Mouse (Mus musculus): ENCODE data around the gene Pcca. TPM values are rescaled to one million over a fixed set of nuclear protein-coding genes. Genes with fewer than 3 reads are reported as not detected.

Pcca gene
- polyA plus RNA-seq, 1 experiment: 10.3 TPM

- H3K79me3 ChIP-seq (ENCODE audit: low read depth): no peaks in the 10 kb centered on the region
- no peaks in the 10 kb centered on the region for H3K79me2 ChIP-seq (ENCODE audit: control insufficient read depth, insufficient read depth)
- H3K4me3 ChIP-seq (ENCODE audit: insufficient read depth, poor library complexity, severe bottlenecking): no peak overlapping the region
- H3K36me3 ChIP-seq (ENCODE audit: control insufficient read depth, insufficient read depth): no peaks in the 10 kb centered on the region
- TF ChIP-seq CTCF (IDR thresholded peaks at IDR 0.05; ENCODE audit: control insufficient read depth, insufficient read depth, insufficient read length) (no peak), MYOD1 (IDR thresholded peaks at IDR 0.05; ENCODE audit: control insufficient read depth, insufficient read length, low read depth) (no peak), FOSL1 (IDR thresholded peaks at IDR 0.05; ENCODE audit: insufficient read depth, low read length, poor library complexity, severe bottlenecking) (no peak), MYOG (IDR thresholded peaks at IDR 0.05; ENCODE audit: control insufficient read depth, extremely low read depth, insufficient read length) (no peak), CEBPB (IDR thresholded peaks at IDR 0.05; ENCODE audit: low read depth) (no peak), MAX (IDR thresholded peaks at IDR 0.05) (no peak), USF1 (IDR thresholded peaks at IDR 0.05; ENCODE audit: low read depth) (no peak)
- no peaks in the 10 kb centered on the region for H3K27me3 ChIP-seq (ENCODE audit: control insufficient read depth, insufficient read depth, insufficient read length)
- H3ac ChIP-seq (ENCODE audit: control insufficient read depth, insufficient read length, low read depth): no peak overlapping the region
Observed at GRCm38 (mm10) chr14:122597534-122597933, 63.4 kb downstream of the Pcca start.

- H3K27me3 ChIP-seq (ENCODE audit: control insufficient read depth, insufficient read depth, insufficient read length): no peaks in the 10 kb centered on the region
- H3K79me2 ChIP-seq (ENCODE audit: control insufficient read depth, insufficient read depth): no peaks in the 10 kb centered on the region
- no peaks in the 10 kb centered on the region for H3K36me3 ChIP-seq (ENCODE audit: control insufficient read depth, insufficient read depth)
- H3K4me3 ChIP-seq (ENCODE audit: insufficient read depth, poor library complexity, severe bottlenecking): no peak overlapping the region
- TF ChIP-seq MAX (IDR thresholded peaks at IDR 0.05) (no peak), USF1 (IDR thresholded peaks at IDR 0.05; ENCODE audit: low read depth) (no peak), FOSL1 (IDR thresholded peaks at IDR 0.05; ENCODE audit: insufficient read depth, low read length, poor library complexity, severe bottlenecking) (no peak)
- H3ac ChIP-seq (ENCODE audit: control insufficient read depth, insufficient read length, low read depth): no peak overlapping the region
- no peaks in the 10 kb centered on the region for H3K79me3 ChIP-seq (ENCODE audit: low read depth)
Observed at GRCm38 (mm10) chr14:122598802-122599201, 64.7 kb downstream of the Pcca start.

- TF ChIP-seq MYOD1 (IDR thresholded peaks at IDR 0.05; ENCODE audit: control insufficient read depth, insufficient read length, low read depth): no peak
- TF ChIP-seq CEBPB (IDR thresholded peaks at IDR 0.05; ENCODE audit: low read depth): no peak
- H3K79me3 ChIP-seq (ENCODE audit: low read depth): no peaks in the 10 kb centered on the region
- H3K27me3 ChIP-seq (ENCODE audit: control insufficient read depth, insufficient read depth, insufficient read length): no peaks in the 10 kb centered on the region
- no peak overlapping the region for H3ac ChIP-seq (ENCODE audit: control insufficient read depth, insufficient read length, low read depth)
- no peaks in the 10 kb centered on the region for H3K36me3 ChIP-seq (ENCODE audit: control insufficient read depth, insufficient read depth)
- H3K79me2 ChIP-seq (ENCODE audit: control insufficient read depth, insufficient read depth): no peaks in the 10 kb centered on the region
- no peak overlapping the region for H3K4me3 ChIP-seq (ENCODE audit: insufficient read depth, poor library complexity, severe bottlenecking)
Observed at GRCm38 (mm10) chr14:122599839-122600238, 65.7 kb downstream of the Pcca start.

GRCm38 (mm10) chr14:122602701-122603100 lies 68.6 kb downstream of the Pcca start:
- Histone ChIP-seq H3K79me3 (ENCODE audit: low read depth) (no peaks in the 10 kb centered on the region), H3K36me3 (ENCODE audit: control insufficient read depth, insufficient read depth) (no peaks in the 10 kb centered on the region), H3K27me3 (ENCODE audit: control insufficient read depth, insufficient read depth, insufficient read length) (no peaks in the 10 kb centered on the region), H3ac (ENCODE audit: control insufficient read depth, insufficient read length, low read depth) (no peak overlapping the region), H3K79me2 (ENCODE audit: control insufficient read depth, insufficient read depth) (no peaks in the 10 kb centered on the region), H3K4me3 (ENCODE audit: insufficient read depth, poor library complexity, severe bottlenecking) (no peak overlapping the region)
- TF ChIP-seq FOSL1 (IDR thresholded peaks at IDR 0.05; ENCODE audit: insufficient read depth, low read length, poor library complexity, severe bottlenecking) (no peak), CEBPB (IDR thresholded peaks at IDR 0.05; ENCODE audit: low read depth) (no peak), MYOG (IDR thresholded peaks at IDR 0.05; ENCODE audit: control insufficient read depth, extremely low read depth, insufficient read length) (no peak)

- no peaks in the 10 kb centered on the region for H3K79me3 ChIP-seq (ENCODE audit: low read depth)
- no peak overlapping the region for H3ac ChIP-seq (ENCODE audit: control insufficient read depth, insufficient read length, low read depth)
- no peaks in the 10 kb centered on the region for H3K36me3 ChIP-seq (ENCODE audit: control insufficient read depth, insufficient read depth)
- H3K79me2 ChIP-seq (ENCODE audit: control insufficient read depth, insufficient read depth): no peaks in the 10 kb centered on the region
- H3K27me3 ChIP-seq (ENCODE audit: control insufficient read depth, insufficient read depth, insufficient read length): no peaks in the 10 kb centered on the region
- TF ChIP-seq MYOD1 (IDR thresholded peaks at IDR 0.05; ENCODE audit: control insufficient read depth, insufficient read length, low read depth) (no peak), CEBPB (IDR thresholded peaks at IDR 0.05; ENCODE audit: low read depth) (no peak), USF1 (IDR thresholded peaks at IDR 0.05; ENCODE audit: low read depth) (no peak), CTCF (IDR thresholded peaks at IDR 0.05; ENCODE audit: control insufficient read depth, insufficient read depth, insufficient read length) (no peak), MYOG (IDR thresholded peaks at IDR 0.05; ENCODE audit: control insufficient read depth, extremely low read depth, insufficient read length) (no peak), FOSL1 (IDR thresholded peaks at IDR 0.05; ENCODE audit: insufficient read depth, low read length, poor library complexity, severe bottlenecking) (no peak), MAX (IDR thresholded peaks at IDR 0.05) (no peak)
- no peak overlapping the region for H3K4me3 ChIP-seq (ENCODE audit: insufficient read depth, poor library complexity, severe bottlenecking)
Observed at GRCm38 (mm10) chr14:122606499-122606898, 72.4 kb downstream of the Pcca start.

- Histone ChIP-seq H3K79me2 (ENCODE audit: control insufficient read depth, insufficient read depth) (no peaks in the 10 kb centered on the region), H3ac (ENCODE audit: control insufficient read depth, insufficient read length, low read depth) (no peak overlapping the region), H3K27me3 (ENCODE audit: control insufficient read depth, insufficient read depth, insufficient read length) (no peaks in the 10 kb centered on the region), H3K79me3 (ENCODE audit: low read depth) (no peaks in the 10 kb centered on the region), H3K36me3 (ENCODE audit: control insufficient read depth, insufficient read depth) (no peaks in the 10 kb centered on the region), H3K4me3 (ENCODE audit: insufficient read depth, poor library complexity, severe bottlenecking) (no peak overlapping the region)
- TF ChIP-seq CEBPB (IDR thresholded peaks at IDR 0.05; ENCODE audit: low read depth) (no peak), USF1 (IDR thresholded peaks at IDR 0.05; ENCODE audit: low read depth) (no peak), FOSL1 (IDR thresholded peaks at IDR 0.05; ENCODE audit: insufficient read depth, low read length, poor library complexity, severe bottlenecking) (no peak), MAX (IDR thresholded peaks at IDR 0.05) (no peak), MYOG (IDR thresholded peaks at IDR 0.05; ENCODE audit: control insufficient read depth, extremely low read depth, insufficient read length) (no peak), MYOD1 (IDR thresholded peaks at IDR 0.05; ENCODE audit: control insufficient read depth, insufficient read length, low read depth) (no peak), CTCF (IDR thresholded peaks at IDR 0.05; ENCODE audit: control insufficient read depth, insufficient read depth, insufficient read length) (no peak)
Observed at GRCm38 (mm10) chr14:122607456-122607855, 73.3 kb downstream of the Pcca start.

Measured in C2C12 (cell line).